ENCODE assay signal across 9 mouse cellular contexts in genomic region chr17:83277117-83277947, GRCm38 (mm10).
DNase-seq lines count a peak whose midpoint lies in the region; ATAC-seq and TF ChIP-seq lines count a peak whose summit lies in the region.
"Had no signal": no experiment of that assay in that cellular context is flagged by ENCODE, and none has a peak within 500 bp of the region (broad histone marks: within the 10 kb centered on the region; RNA-seq: fewer than 3 reads in every experiment).

No protein-coding gene starts in this region.

- peak overlapping the region; percentile 96 for H3K27ac ChIP-seq in layer of hippocampus, adult 2 months
- no peak overlapping the region for H3K27ac ChIP-seq in embryonic facial prominence, embryonic 11.5 days (replicated peaks; ENCODE audit: low read depth, low read length)
- peak overlapping the region; percentile 96 to 97 for H3K27ac ChIP-seq in heart, embryonic 14.5 days (replicated peaks in 1 of 2; ENCODE audit: control insufficient read depth in 1 of 2, insufficient read depth in 1 of 2, low read depth in 2 of 2, low read length in 2 of 2)
- H3K27ac ChIP-seq in kidney, embryonic 16.5 days (ENCODE audit: low read length): peak overlapping the region; percentile 90
- H3K27ac ChIP-seq in lung, embryonic 16.5 days (ENCODE audit: low read length): peak overlapping the region; percentile 93
- peak overlapping the region; percentile 76 for H3K27ac ChIP-seq in neural tube, embryonic 15.5 days (replicated peaks)

- peak overlapping the region; percentile 51 for H3K9ac ChIP-seq in embryonic facial prominence, embryonic 11.5 days (replicated peaks; ENCODE audit: low read length)
- peak overlapping the region; percentile 82 for H3K9ac ChIP-seq in heart, embryonic 14.5 days (ENCODE audit: low read length)
- H3K9ac ChIP-seq in kidney, embryonic 16.5 days (replicated peaks; ENCODE audit: low read length): peak overlapping the region; percentile 67
- peak overlapping the region; percentile 59 for H3K9ac ChIP-seq in lung, embryonic 16.5 days (ENCODE audit: low read length)
- peak overlapping the region; percentile 38; the same call in 1 of the 2 replicates for H3K9ac ChIP-seq in neural tube, embryonic 15.5 days (replicated peaks)

- no peak for TF ChIP-seq CTCF in layer of hippocampus, adult 2 months (conservative IDR thresholded peaks at IDR 0.05)

- H3K4me2 ChIP-seq in embryonic facial prominence, embryonic 11.5 days (ENCODE audit: low read depth, low read length): peak overlapping the region; percentile 19
- H3K4me2 ChIP-seq in heart, embryonic 14.5 days (ENCODE audit: low read length): peak overlapping the region; percentile 91
- peak overlapping the region; percentile 88 for H3K4me2 ChIP-seq in kidney, embryonic 16.5 days (replicated peaks; ENCODE audit: low read depth, low read length)
- peak overlapping the region; percentile 91 for H3K4me2 ChIP-seq in lung, embryonic 16.5 days (ENCODE audit: low read depth, low read length)
- peak overlapping the region; percentile 90 for H3K4me2 ChIP-seq in neural tube, embryonic 15.5 days

- WGBS in embryonic facial prominence, embryonic 11.5 days: 23% methylated on average over 26 of the region's 26 CpGs
- 8% methylated on average over 26 of the region's 26 CpGs for WGBS in heart, embryonic 14.5 days
- WGBS in kidney, embryonic 16.5 days: 22% methylated on average over 26 of the region's 26 CpGs
- 18% methylated on average over 26 of the region's 26 CpGs for WGBS in lung, embryonic 16.5 days
- WGBS in neural tube, embryonic 15.5 days: 28% methylated on average over 26 of the region's 26 CpGs

- no peaks in the 10 kb centered on the region for H3K36me3 ChIP-seq in embryonic facial prominence, embryonic 11.5 days (replicated peaks; ENCODE audit: control insufficient read depth, insufficient read depth, low read depth, low read length)
- no peaks in the 10 kb centered on the region for H3K36me3 ChIP-seq in heart, embryonic 14.5 days (ENCODE audit: control insufficient read depth, insufficient read depth, low read length)
- H3K36me3 ChIP-seq in kidney, embryonic 16.5 days (ENCODE audit: insufficient read depth, low read length): no peaks in the 10 kb centered on the region
- no peaks in the 10 kb centered on the region for H3K36me3 ChIP-seq in lung, embryonic 16.5 days (ENCODE audit: control insufficient read depth, insufficient read depth, low read length)
- H3K36me3 ChIP-seq in neural tube, embryonic 15.5 days: no peaks in the 10 kb centered on the region

- no peak; the same call in 1 of the 2 replicates for ATAC-seq in embryonic facial prominence, embryonic 11.5 days (replicated peaks; ENCODE audit: insufficient number of reproducible peaks, low FRiP score, low TSS enrichment, low read depth)
- ATAC-seq in heart, embryonic 14.5 days (ENCODE audit: insufficient number of reproducible peaks, insufficient read depth, low FRiP score, low read depth): peak; percentile 64
- 0 out of 2 replicates have a peak, but pooled peaks have one; percentile 23 for ATAC-seq in kidney, embryonic 16.5 days (ENCODE audit: low FRiP score, low TSS enrichment)
- peak; percentile 44 for ATAC-seq in lung, embryonic 16.5 days (ENCODE audit: low read depth)
- ATAC-seq in neural tube, embryonic 15.5 days (ENCODE audit: low FRiP score): peak; percentile 67

- no peaks in the 10 kb centered on the region for H3K27me3 ChIP-seq in embryonic facial prominence, embryonic 11.5 days (ENCODE audit: control insufficient read depth, insufficient read depth, low read length)
- no peaks in the 10 kb centered on the region for H3K27me3 ChIP-seq in heart, embryonic 14.5 days (ENCODE audit: control insufficient read depth, insufficient read depth, low read length)
- peaks cover 5% of the 10 kb centered on the region; the same call in 1 of the 2 replicates for H3K27me3 ChIP-seq in kidney, embryonic 16.5 days (ENCODE audit: insufficient read depth, low read length)
- no peaks in the 10 kb centered on the region for H3K27me3 ChIP-seq in lung, embryonic 16.5 days (ENCODE audit: control insufficient read depth, insufficient read depth, low read depth, low read length)
- 0 out of 2 replicates have a peak, but pooled peaks cover 5% of the 10 kb centered on the region for H3K27me3 ChIP-seq in neural tube, embryonic 15.5 days (replicated peaks)
- H3K27me3 ChIP-seq: Patski had no signal

- H3K9me3 ChIP-seq in embryonic facial prominence, embryonic 11.5 days (replicated peaks; ENCODE audit: control insufficient read depth, low read length): no peaks in the 10 kb centered on the region
- H3K9me3 ChIP-seq in heart, embryonic 14.5 days (ENCODE audit: control insufficient read depth, low read length): no peaks in the 10 kb centered on the region
- no peaks in the 10 kb centered on the region for H3K9me3 ChIP-seq in kidney, embryonic 16.5 days (ENCODE audit: low read length)
- H3K9me3 ChIP-seq in lung, embryonic 16.5 days (ENCODE audit: control insufficient read depth, low read length): no peaks in the 10 kb centered on the region
- H3K9me3 ChIP-seq in neural tube, embryonic 15.5 days (replicated peaks): no peaks in the 10 kb centered on the region

- DNase-seq in layer of hippocampus, adult 2 months (ENCODE audit: low spot score in 2 of 2): peak in 1 of 2 experiments; percentile 45
- DNase-seq in layer of hippocampus, postnatal 25 days (ENCODE audit: extremely low spot score in 1 of 2, low spot score in 1 of 2): no peak
- DNase-seq in embryonic facial prominence, embryonic 11.5 days (ENCODE audit: low spot score): peak; percentile 65
- DNase-seq in thymus, postnatal 36 days: peak; percentile 81 to 85

- peak overlapping the region; percentile 23; the same call in 1 of the 2 replicates for H3K4me3 ChIP-seq in layer of hippocampus, adult 2 months
- no peak overlapping the region for H3K4me3 ChIP-seq in embryonic facial prominence, embryonic 11.5 days (ENCODE audit: low read depth, low read length)
- H3K4me3 ChIP-seq in heart, embryonic 14.5 days (ENCODE audit: control insufficient read depth in 1 of 2, insufficient read depth in 1 of 2, low read depth in 1 of 2, low read length in 2 of 2): peak overlapping the region; percentile 35 to 55
- peak overlapping the region; percentile 29 for H3K4me3 ChIP-seq in kidney, embryonic 16.5 days (ENCODE audit: low read length)
- H3K4me3 ChIP-seq in lung, embryonic 16.5 days (ENCODE audit: low read length): peak overlapping the region; percentile 24
- H3K4me3 ChIP-seq in neural tube, embryonic 15.5 days (replicated peaks): peak overlapping the region; percentile 14; the same call in 1 of the 2 replicates

- H3K4me1 ChIP-seq in embryonic facial prominence, embryonic 11.5 days (ENCODE audit: control insufficient read depth, insufficient read depth, low read length): peaks cover 12% of the 10 kb centered on the region
- H3K4me1 ChIP-seq in heart, embryonic 14.5 days (ENCODE audit: control insufficient read depth in 2 of 2, insufficient read depth in 2 of 2, low read length in 2 of 2): peaks cover 45 to 49% of the 10 kb centered on the region in 2 experiments
- peaks cover 45% of the 10 kb centered on the region for H3K4me1 ChIP-seq in kidney, embryonic 16.5 days (ENCODE audit: insufficient read depth, low read length)
- peaks cover 29% of the 10 kb centered on the region for H3K4me1 ChIP-seq in lung, embryonic 16.5 days (replicated peaks; ENCODE audit: control insufficient read depth, insufficient read depth, low read length)
- peaks cover 25% of the 10 kb centered on the region for H3K4me1 ChIP-seq in neural tube, embryonic 15.5 days

Comparison
In these comparisons a context has a peak if more than half of its experiments do, and no peak if none do; other contexts are left out.
1. DNase-seq: peak in embryonic facial prominence, embryonic 11.5 days (single experiment) and thymus, postnatal 36 days (2 of 2); none in layer of hippocampus, postnatal 25 days (0 of 2).
2. H3K4me2 ChIP-seq: peak in every context shown above with its lines; median percentile 91 in heart, embryonic 14.5 days; 91 in lung, embryonic 16.5 days; 90 in neural tube, embryonic 15.5 days; 88 in kidney, embryonic 16.5 days; 19 in embryonic facial prominence, embryonic 11.5 days.
3. Peak in every context shown above with its lines, with median percentiles within 50 percentile points of each other: H3K9ac ChIP-seq.